In the genomic region with DNA sequence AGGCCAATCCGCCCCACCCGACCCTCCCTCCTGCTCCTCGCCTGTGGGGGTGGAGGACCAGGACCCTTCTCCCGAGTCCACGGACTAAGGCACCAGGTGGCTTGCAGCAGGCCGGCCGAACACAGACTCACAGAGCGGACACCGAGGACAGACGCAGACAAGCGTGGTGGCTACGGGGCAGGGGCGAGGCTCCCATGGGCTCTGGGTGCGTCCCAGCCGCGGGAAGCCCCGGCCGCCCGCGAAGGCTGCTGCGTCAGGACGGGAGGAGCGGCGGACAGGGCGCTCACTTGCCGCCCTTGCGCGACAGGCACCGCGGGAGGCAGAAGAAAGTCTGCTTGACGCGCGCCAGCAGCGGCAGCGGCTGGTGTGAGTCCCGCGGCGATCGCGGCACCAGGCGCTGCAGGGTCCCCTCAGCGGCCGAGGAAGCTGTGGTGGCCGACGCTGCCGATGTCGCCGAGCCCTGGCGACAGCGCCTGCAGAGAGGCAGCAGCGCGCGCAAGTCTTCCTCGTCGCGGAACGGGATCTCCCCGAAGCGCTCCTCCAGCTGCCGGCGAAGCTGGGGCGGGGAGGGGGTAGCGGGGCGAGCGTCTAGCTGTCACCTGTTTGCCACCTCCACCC, we compare ENCODE assay signal across 8 mouse cellular contexts. TPM values are rescaled to one million over a fixed set of nuclear protein-coding genes. Genes with fewer than 3 reads are reported as not detected.
DNase-seq lines count a peak whose midpoint lies in the region; ATAC-seq and TF ChIP-seq lines count a peak whose summit lies in the region.

No protein-coding gene starts in this region.

- no peaks in the 10 kb centered on the region for H3K27me3 ChIP-seq in testis, adult 2 months (ENCODE audit: control insufficient read depth, insufficient read depth, low read length)
- H3K27me3 ChIP-seq in limb, embryonic 15.5 days: peaks cover 62% of the 10 kb centered on the region

- no peak for ATAC-seq in limb, embryonic 15.5 days (ENCODE audit: insufficient number of reproducible peaks, low FRiP score, low TSS enrichment, low read depth)

- TF ChIP-seq POLR2A in testis, adult 2 months (IDR thresholded peaks at IDR 0.05; ENCODE audit: control insufficient read depth, low read depth, low read length): no peak

- no peak for TF ChIP-seq CTCF in testis, adult 2 months (IDR thresholded peaks at IDR 0.05; ENCODE audit: control insufficient read depth, insufficient read depth, insufficient replicate concordance, low read depth, low read length)

- no peak overlapping the region for H3K9ac ChIP-seq in limb, embryonic 15.5 days

- under 1% methylated on average over 64 of the region's 65 CpGs for WGBS in limb, embryonic 15.5 days

- peak; percentile 33 to 45 for DNase-seq in cerebellum, postnatal 25 days
- DNase-seq in cerebellum, postnatal 14 days: no peak
- no peak for DNase-seq in testis, postnatal 14 days (ENCODE audit: low spot score)
- DNase-seq in testis, postnatal 10 days (ENCODE audit: low spot score): peak; percentile 52
- no peak for DNase-seq in lung, postnatal 10 days
- no peak for DNase-seq in spleen, postnatal 36 days (ENCODE audit: low spot score in 2 of 2)

- H3K4me3 ChIP-seq in testis, adult 2 months (ENCODE audit: control insufficient read depth, low read depth, low read length): peak overlapping the region; percentile 46
- peak overlapping the region; percentile 42 for H3K4me3 ChIP-seq in limb, embryonic 15.5 days

- H3K4me2 ChIP-seq in limb, embryonic 15.5 days: peak overlapping the region; percentile 89

- H3K27ac ChIP-seq in testis, adult 2 months (ENCODE audit: control insufficient read depth, insufficient read depth, low read depth, low read length): no peak overlapping the region
- no peak overlapping the region for H3K27ac ChIP-seq in limb, embryonic 15.5 days

- H3K4me1 ChIP-seq in testis, adult 2 months (ENCODE audit: control insufficient read depth, insufficient read depth, low read length): peaks cover 13% of the 10 kb centered on the region
- H3K4me1 ChIP-seq in limb, embryonic 15.5 days: peaks cover 14% of the 10 kb centered on the region

- no peaks in the 10 kb centered on the region for H3K9me3 ChIP-seq in limb, embryonic 15.5 days

- no peaks in the 10 kb centered on the region for H3K36me3 ChIP-seq in testis, adult 2 months (ENCODE audit: control insufficient read depth, insufficient read depth, low read length)
- no peaks in the 10 kb centered on the region for H3K36me3 ChIP-seq in limb, embryonic 15.5 days

RNA-seq across cellular contexts. Expression of gene Dusp15, which starts 8.5 kb away (rescaled TPM):
- polyA plus RNA-seq in testis, adult 2 months (2012; rRNA removed): 151 and 166 TPM in 2 replicates
- 0.36 and 0.38 TPM in 2 replicates for polyA plus RNA-seq in limb, embryonic 15.5 days (2015; fragmentation: Nextera tagmentation; extraction: Ambion mirVana)

RNA-seq across cellular contexts. Expression of gene Foxs1, which starts 10.0 kb away (rescaled TPM):
- polyA plus RNA-seq in testis, adult 2 months (2012; rRNA removed): 4.1 and 4.3 TPM in 2 replicates
- polyA plus RNA-seq in limb, embryonic 15.5 days (2015; fragmentation: Nextera tagmentation; extraction: Ambion mirVana): 3.5 and 5.9 TPM in 2 replicates

RNA-seq across cellular contexts. Expression of gene Ttll9, which starts 19.3 kb away (rescaled TPM):
- polyA plus RNA-seq in testis, adult 2 months (2012; rRNA removed): 203 and 218 TPM in 2 replicates
- polyA plus RNA-seq in limb, embryonic 15.5 days (2015; fragmentation: Nextera tagmentation; extraction: Ambion mirVana): 0.15 and 0.52 TPM in 2 replicates

RNA-seq across cellular contexts. Expression of gene Mylk2, which starts 31.9 kb away (rescaled TPM):
- 0.04 TPM in 1 of 2 replicates, not detected in the other for polyA plus RNA-seq in testis, adult 2 months (2012; rRNA removed)
- 0.90 and 4.2 TPM in 2 replicates for polyA plus RNA-seq in limb, embryonic 15.5 days (2015; fragmentation: Nextera tagmentation; extraction: Ambion mirVana)

Comparison
In these comparisons a context has a peak if more than half of its experiments do, and no peak if none do; other contexts are left out.
1. DNase-seq: peak in cerebellum, postnatal 25 days (2 of 2) and testis, postnatal 10 days (single experiment); none in cerebellum, postnatal 14 days (0 of 2), testis, postnatal 14 days (single experiment), lung, postnatal 10 days (single experiment) and spleen, postnatal 36 days (0 of 2).
2. RNA of gene Dusp15, which starts 8.5 kb away (polyA plus RNA-seq): 151 to 166 TPM in testis, adult 2 months; 0.36 to 0.38 TPM in limb, embryonic 15.5 days; every median in the first group is over 100 times any median in the second.
3. RNA of gene Ttll9, which starts 19.3 kb away (polyA plus RNA-seq): 203 to 218 TPM in testis, adult 2 months; 0.15 to 0.52 TPM in limb, embryonic 15.5 days; every median in the first group is over 100 times any median in the second.